In the genomic region with DNA sequence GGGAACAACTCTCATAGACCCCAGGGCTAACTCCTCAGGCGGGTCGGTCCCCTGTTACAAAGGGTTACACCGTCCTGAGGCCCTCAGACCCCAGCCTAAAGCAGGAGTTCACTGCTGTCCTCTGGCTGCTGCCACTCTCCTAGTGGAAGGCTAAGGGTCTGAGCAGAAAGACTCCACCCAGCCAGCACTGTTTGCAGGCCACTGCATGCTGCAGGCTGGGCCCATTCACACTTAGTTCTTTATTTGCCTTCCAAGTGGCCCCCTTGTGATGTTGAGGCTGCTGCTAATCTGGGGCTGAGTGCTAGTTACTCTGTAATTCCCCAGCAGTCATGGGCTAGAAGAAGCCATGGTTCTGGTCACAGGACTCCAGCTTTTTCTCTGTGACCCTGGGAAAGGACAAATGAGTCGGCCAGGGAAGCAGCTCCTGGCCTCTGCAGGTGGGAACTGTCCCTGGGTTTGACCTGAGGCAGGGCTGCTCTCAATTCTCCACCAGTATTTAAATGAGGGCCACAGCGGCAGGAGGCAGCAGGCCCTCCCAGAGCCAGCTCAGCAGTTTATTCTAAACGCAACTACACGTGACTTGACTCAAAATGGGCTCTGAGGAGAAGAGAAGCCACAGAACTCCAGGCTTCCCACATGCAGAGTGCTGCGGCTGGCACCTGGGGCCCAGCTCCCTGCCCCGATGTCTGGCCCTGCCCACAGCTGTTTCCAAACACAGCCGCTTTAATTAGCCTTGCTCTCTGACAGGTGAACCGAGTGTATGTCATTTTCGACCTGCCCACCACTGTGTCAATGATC, we compare ENCODE assay signal across 10 mouse cellular contexts.
DNase-seq lines count a peak whose midpoint lies in the region; ATAC-seq and TF ChIP-seq lines count a peak whose summit lies in the region.
"Had no signal": no experiment of that assay in that cellular context is flagged by ENCODE, and none has a peak within 500 bp of the region (broad histone marks: within the 10 kb centered on the region; RNA-seq: fewer than 3 reads in every experiment).

No protein-coding gene starts in this region.

- H3K27ac ChIP-seq in stomach, embryonic 14.5 days (ENCODE audit: low read length) = peak overlapping the region; percentile 52; the same call in 1 of the 2 replicates
- no peak overlapping the region for H3K27ac ChIP-seq in stomach, postnatal 0 days (replicated peaks)
- H3K27ac ChIP-seq in limb, embryonic 11.5 days (replicated peaks; ENCODE audit: low read depth, low read length) = peak overlapping the region; percentile 59; the same call in 1 of the 2 replicates
- H3K27ac ChIP-seq: liver, embryonic 15.5 days had no signal

- no peak overlapping the region for H3K9ac ChIP-seq in stomach, embryonic 14.5 days (replicated peaks; ENCODE audit: low read depth, low read length)
- H3K9ac ChIP-seq in stomach, postnatal 0 days (ENCODE audit: low read length) = no peak overlapping the region
- H3K9ac ChIP-seq in limb, embryonic 11.5 days (ENCODE audit: low read length) = no peak overlapping the region
- H3K9ac ChIP-seq: liver, embryonic 15.5 days had no signal

- WGBS in stomach, embryonic 14.5 days = 27% methylated on average over 12 of the region's 12 CpGs
- 40% methylated on average over 12 of the region's 12 CpGs for WGBS in stomach, postnatal 0 days
- 23% methylated on average over 12 of the region's 12 CpGs for WGBS in limb, embryonic 11.5 days

- no peak for TF ChIP-seq CTCF in stomach, postnatal 0 days (IDR thresholded peaks at IDR 0.05; ENCODE audit: low read depth)

- H3K9me3 ChIP-seq in stomach, embryonic 14.5 days (ENCODE audit: control insufficient read depth, low read depth, low read length) = no peaks in the 10 kb centered on the region
- H3K9me3 ChIP-seq in stomach, postnatal 0 days (ENCODE audit: control insufficient read depth, low read length) = no peaks in the 10 kb centered on the region
- H3K9me3 ChIP-seq in limb, embryonic 11.5 days (ENCODE audit: control insufficient read depth, low read length) = no peaks in the 10 kb centered on the region
- H3K9me3 ChIP-seq: liver, embryonic 15.5 days had no signal

- TF ChIP-seq EP300 in stomach, postnatal 0 days (optimal IDR thresholded peaks at IDR 0.05) = no peak

- peak; percentile 54 for DNase-seq in embryo, embryonic 11 days
- no peak for DNase-seq in embryo, embryonic 10.5 days (ENCODE audit: low spot score)
- no peak for DNase-seq in stomach, postnatal 0 days (ENCODE audit: low spot score)
- peak; percentile 45 for DNase-seq in limb, embryonic 11.5 days (ENCODE audit: low spot score)
- DNase-seq in layer of hippocampus, postnatal 36 days = no peak
- DNase-seq: gastrocnemius, postnatal 36 days had no signal

- H3K4me1 ChIP-seq in stomach, embryonic 14.5 days (ENCODE audit: control insufficient read depth, insufficient read depth, low read length) = peaks cover 8% of the 10 kb centered on the region; the same call in 1 of the 2 replicates
- H3K4me1 ChIP-seq in stomach, postnatal 0 days (replicated peaks; ENCODE audit: control insufficient read depth, insufficient read depth) = no peaks in the 10 kb centered on the region
- H3K4me1 ChIP-seq in limb, embryonic 11.5 days (ENCODE audit: control insufficient read depth, insufficient read depth, low read length) = peaks cover 16% of the 10 kb centered on the region
- H3K4me1 ChIP-seq: liver, embryonic 15.5 days had no signal

- H3K36me3 ChIP-seq in stomach, embryonic 14.5 days (ENCODE audit: control insufficient read depth, insufficient read depth, low read length) = no peaks in the 10 kb centered on the region
- no peaks in the 10 kb centered on the region; the same call in 1 of the 2 replicates for H3K36me3 ChIP-seq in stomach, postnatal 0 days (ENCODE audit: control insufficient read depth, insufficient read depth, low read length)
- no peaks in the 10 kb centered on the region; the same call in 1 of the 2 replicates for H3K36me3 ChIP-seq in limb, embryonic 11.5 days (ENCODE audit: control insufficient read depth, insufficient read depth, low read length)
- H3K36me3 ChIP-seq: liver, embryonic 15.5 days had no signal

- no peak for ATAC-seq in stomach, embryonic 14.5 days (ENCODE audit: insufficient number of reproducible peaks, insufficient read depth, low FRiP score, low read depth)
- ATAC-seq in stomach, postnatal 0 days (ENCODE audit: low FRiP score, low TSS enrichment) = no peak
- 0 out of 2 replicates have a peak, but pooled peaks have one; percentile 32 for ATAC-seq in limb, embryonic 11.5 days (ENCODE audit: insufficient number of reproducible peaks, low FRiP score, low TSS enrichment, low read depth)
- no peak for ATAC-seq in megakaryocyte progenitor cell, adult 5-6 weeks (replicated peaks; ENCODE audit: poor library complexity)
- ATAC-seq in erythroid progenitor cell, adult 5-6 weeks (replicated peaks; ENCODE audit: low FRiP score, poor library complexity, severe bottlenecking) = no peak

- H3K4me2 ChIP-seq in stomach, embryonic 14.5 days (replicated peaks; ENCODE audit: low read depth, low read length) = no peak overlapping the region
- H3K4me2 ChIP-seq in stomach, postnatal 0 days (replicated peaks; ENCODE audit: low read depth) = no peak overlapping the region
- no peak overlapping the region for H3K4me2 ChIP-seq in limb, embryonic 11.5 days (ENCODE audit: low read depth, severe bottlenecking)
- H3K4me2 ChIP-seq: liver, embryonic 15.5 days had no signal

- no peaks in the 10 kb centered on the region for H3K27me3 ChIP-seq in stomach, embryonic 14.5 days (ENCODE audit: control insufficient read depth, insufficient read depth, low read length)
- H3K27me3 ChIP-seq in stomach, postnatal 0 days (ENCODE audit: control insufficient read depth, insufficient read depth, low read length) = no peaks in the 10 kb centered on the region
- H3K27me3 ChIP-seq in limb, embryonic 11.5 days (ENCODE audit: control insufficient read depth, insufficient read depth, low read length) = no peaks in the 10 kb centered on the region
- H3K27me3 ChIP-seq: liver, embryonic 15.5 days had no signal

- no peak overlapping the region for H3K4me3 ChIP-seq in stomach, embryonic 14.5 days (ENCODE audit: low read depth, low read length)
- H3K4me3 ChIP-seq in stomach, postnatal 0 days (ENCODE audit: low read depth, low read length) = no peak overlapping the region
- H3K4me3 ChIP-seq in limb, embryonic 11.5 days (ENCODE audit: low read depth, low read length) = no peak overlapping the region
- H3K4me3 ChIP-seq: liver, embryonic 15.5 days had no signal

Comparison
In these comparisons a context has a peak if more than half of its experiments do, and no peak if none do; other contexts are left out.
1. DNase-seq: peak in embryo, embryonic 11 days (single experiment) and limb, embryonic 11.5 days (single experiment); none in embryo, embryonic 10.5 days (single experiment), stomach, postnatal 0 days (single experiment) and layer of hippocampus, postnatal 36 days (0 of 2).